Mouse (Mus musculus) gastrocnemius, adult 2 months (tissue): ENCODE measurements around the gene Arhgap42. TPM values are rescaled to one million over a fixed set of nuclear protein-coding genes. Genes with fewer than 3 reads are reported as not detected.
A peak's percentile ranks its signal among the peaks of the same experiment; 100 is the strongest.

Experiments
- DNase-seq: peaks from one replicate; pipeline ENCODE4 v3.0.0; 2022
- H3K27ac ChIP-seq: fragments of 200-600 bp; 2 replicates; pipeline ENCODE4 v1.8.1; 2022; ENCODE audit warnings: mild to moderate bottlenecking
- H3K4me3 ChIP-seq: fragments of 200-600 bp; 2 replicates; pipeline ENCODE4 v1.8.1; 2022; ENCODE audit warnings: mild to moderate bottlenecking, moderate library complexity
- CTCF ChIP-seq: fragments of 200-600 bp; IDR thresholded peaks from 2 replicates; pipeline ENCODE4 v1.8.1; 2022; ENCODE audit warnings: antibody characterized with exemption, mild to moderate bottlenecking, moderate library complexity
- intact Hi-C: fragments of 180-260 bp; cut with DNase I; formaldehyde crosslinking; loops from one replicate; pipeline ENCODE4 v1.15.1; 2025
- total RNA-seq, 2 experiments: library from RNA; stranded (reverse); gene quantifications; 2 replicates each; pipeline ENCODE4 v1.2.3; 2021

Gene Arhgap42
- total RNA-seq, 2 experiments from 2014 or later = 4.4 to 7.9 TPM

DNA sequence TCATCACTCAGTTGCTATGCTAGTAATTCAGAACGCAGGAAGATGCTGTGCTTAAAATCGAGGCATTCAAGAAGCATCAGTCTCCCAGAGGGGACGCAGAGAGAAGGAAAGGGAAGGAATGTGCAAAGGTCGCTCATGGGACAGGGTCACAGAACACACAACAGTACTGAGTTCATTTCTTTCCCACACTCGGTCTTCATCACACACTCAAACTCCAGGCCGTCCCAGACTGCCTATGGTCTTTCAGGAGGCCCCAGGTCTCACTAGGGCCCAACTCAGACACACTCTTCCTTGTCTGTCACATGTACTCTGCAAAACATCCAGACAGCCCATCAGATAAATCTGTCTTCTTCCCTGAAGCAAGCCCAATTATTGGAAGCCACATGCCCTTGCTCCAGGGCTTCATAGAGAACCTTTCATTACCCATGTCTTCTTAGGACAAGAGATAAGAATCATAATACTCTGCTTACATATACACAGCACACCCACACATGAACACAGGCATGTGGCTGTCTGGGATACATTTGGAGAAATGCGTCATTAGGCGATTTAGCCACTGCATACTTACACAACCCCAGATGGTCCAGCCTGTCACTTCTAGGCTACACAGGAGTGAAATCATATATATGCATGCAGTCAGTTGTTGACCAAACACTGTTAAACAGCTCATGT is 39.6 kb downstream of the Arhgap42 start:
- H3K27ac ChIP-seq = peak overlapping the region; percentile 72
- TF ChIP-seq CTCF = no peak
- DNase-seq = no peak
- H3K4me3 ChIP-seq = no peak overlapping the region
- intact Hi-C loops = no loop called here

DNA sequence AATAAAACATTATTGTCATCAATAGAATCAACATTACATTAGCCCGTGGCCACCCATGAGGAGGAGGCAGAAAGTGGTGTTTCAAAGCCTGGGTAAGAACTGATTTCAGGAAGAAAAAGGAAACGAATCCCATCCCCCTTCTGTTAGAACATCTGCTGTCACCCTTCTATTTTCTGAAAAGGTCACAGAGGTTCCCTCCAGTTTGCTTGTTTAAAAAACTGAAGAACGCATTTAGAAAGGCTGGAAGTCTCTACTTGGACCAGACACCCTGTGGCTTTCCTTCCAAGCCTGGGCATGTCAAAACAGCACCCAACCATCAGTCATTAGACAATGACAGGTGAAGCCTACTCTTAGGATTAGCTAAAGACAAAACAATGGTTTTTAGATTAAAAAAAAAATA is 40.3 kb downstream of the Arhgap42 start:
- DNase-seq = no peak
- no peak for TF ChIP-seq CTCF
- Histone ChIP-seq H3K27ac (peak overlapping the region; percentile 72), H3K4me3 (no peak overlapping the region)
- intact Hi-C loops = no loop called here

DNA sequence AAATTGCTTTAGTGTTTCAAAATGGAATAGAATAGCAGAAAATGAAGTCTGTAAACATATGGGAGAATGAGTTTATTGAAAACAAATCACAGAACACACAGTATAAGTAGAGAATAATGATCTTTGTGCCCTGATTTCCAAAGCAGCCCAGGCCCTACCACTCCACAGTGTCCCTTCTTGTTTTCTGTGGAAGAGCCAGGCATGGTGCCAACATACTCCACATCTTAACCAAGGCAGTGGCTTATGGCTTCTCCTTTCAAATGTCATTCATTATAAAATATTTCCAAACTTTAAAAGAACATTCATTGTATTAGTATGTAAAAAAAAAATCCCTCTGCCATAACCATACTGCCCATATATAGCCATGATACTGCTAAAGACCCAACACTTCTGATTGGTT is 42.9 kb downstream of the Arhgap42 start:
- intact Hi-C loops = no loop called here
- Histone ChIP-seq H3K27ac (no peak overlapping the region), H3K4me3 (no peak overlapping the region)
- no peak for DNase-seq
- TF ChIP-seq CTCF = no peak

DNA sequence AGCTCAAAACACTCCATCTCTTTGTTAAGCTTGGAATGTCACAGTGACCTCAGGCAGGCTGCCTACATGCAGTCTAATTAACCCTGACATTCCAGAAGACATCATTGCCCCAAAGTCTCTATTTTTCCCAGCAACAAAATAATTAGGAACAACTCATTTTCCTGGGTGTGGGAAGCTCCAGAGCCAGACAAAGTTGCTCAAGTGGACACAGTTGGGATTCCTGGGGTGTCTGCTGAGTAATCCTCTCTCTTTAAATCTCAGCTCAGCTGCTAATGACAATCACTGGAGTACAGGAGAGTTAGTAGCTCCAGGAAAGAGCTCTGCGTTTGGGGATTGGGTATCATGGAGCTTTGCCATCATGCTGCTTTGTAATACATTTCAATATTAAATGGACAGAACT is 44.4 kb downstream of the Arhgap42 start:
- intact Hi-C loops = no loop called here
- TF ChIP-seq CTCF = no peak
- no peak overlapping the region for H3K4me3 ChIP-seq
- peak overlapping the region; percentile 44 for H3K27ac ChIP-seq
- no peak for DNase-seq

DNA sequence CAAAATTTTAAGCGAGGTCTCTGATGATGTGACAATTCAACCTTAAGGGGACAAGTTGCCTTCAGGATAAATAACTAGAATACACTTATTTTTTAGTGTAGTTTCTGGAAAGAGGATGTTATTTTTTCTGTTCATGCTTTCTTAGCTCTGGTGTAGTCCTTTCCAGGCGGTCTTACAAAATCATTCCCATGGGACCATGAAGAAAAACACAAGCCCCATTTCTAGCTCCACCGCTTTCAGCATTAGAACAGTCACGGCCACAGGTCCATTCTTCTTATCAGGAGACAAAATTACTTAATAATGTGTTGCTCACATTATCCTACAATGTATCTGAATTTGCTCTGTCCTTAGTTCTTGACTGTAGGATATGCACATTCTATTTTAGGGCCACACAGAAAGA is 46.2 kb downstream of the Arhgap42 start:
- Histone ChIP-seq H3K27ac (peak overlapping the region; percentile 48), H3K4me3 (no peak overlapping the region)
- no peak for TF ChIP-seq CTCF
- intact Hi-C loops = no loop called here
- no peak for DNase-seq

GRCm38 (mm10) chr9:9190835-9191234 is 48.1 kb downstream of the Arhgap42 start:
- no peak overlapping the region for H3K27ac ChIP-seq
- H3K4me3 ChIP-seq = no peak overlapping the region
- TF ChIP-seq CTCF = no peak
- intact Hi-C loops = no loop called here
- no peak for DNase-seq

DNA sequence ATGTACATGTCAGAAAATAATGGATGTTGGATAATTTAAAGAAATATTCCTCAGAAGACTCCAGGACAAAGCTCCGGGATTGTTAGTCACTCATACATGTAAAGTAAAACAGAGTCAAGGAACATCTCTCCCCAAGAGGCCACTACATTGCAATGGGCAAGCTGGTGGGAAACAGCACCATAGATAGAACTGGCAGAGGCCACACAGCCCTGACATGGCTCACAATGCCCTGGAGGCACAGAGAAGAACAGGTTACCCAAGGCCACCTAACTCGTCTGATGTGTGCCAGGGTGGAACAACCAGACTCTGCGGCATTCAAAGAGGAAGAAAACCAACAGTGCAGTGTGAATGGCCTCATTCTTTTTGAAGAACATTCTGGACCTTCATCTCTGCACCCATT is 50.7 kb downstream of the Arhgap42 start:
- no peak overlapping the region for H3K4me3 ChIP-seq
- intact Hi-C loops = loop anchor here (5.0 kb wide), 1 partner anchor 61 kb away; no protein-coding TSS in a partner anchor
- no peak for TF ChIP-seq CTCF
- H3K27ac ChIP-seq = peak overlapping the region; percentile 52
- no peak for DNase-seq

- DNase-seq = no peak
- H3K27ac ChIP-seq = no peak overlapping the region
- no peak for TF ChIP-seq CTCF
- no peak overlapping the region for H3K4me3 ChIP-seq
- intact Hi-C loops = no loop called here
These were observed 61.2 kb downstream of the Arhgap42 start for GRCm38 (mm10) chr9:9177745-9178144.

DNA sequence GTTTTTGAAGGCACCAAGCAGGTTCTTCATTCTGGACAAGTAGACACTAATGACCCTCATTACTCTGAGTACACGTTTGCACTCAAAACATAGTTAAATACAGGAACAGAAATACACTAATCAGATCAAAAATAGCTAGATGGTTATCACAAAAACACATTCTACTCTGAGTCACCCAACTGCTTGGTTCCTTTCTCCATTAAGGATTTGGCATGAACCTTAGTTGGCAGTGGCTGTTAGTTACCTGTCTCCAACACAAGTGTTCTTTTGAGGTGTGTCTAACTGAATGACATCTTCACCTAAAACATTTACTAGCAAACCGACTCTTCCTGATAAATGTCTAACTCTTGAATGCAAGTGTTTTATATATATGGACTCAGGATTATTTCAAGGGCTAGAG is 64.0 kb downstream of the Arhgap42 start:
- no peak for DNase-seq
- intact Hi-C loops = no loop called here
- H3K27ac ChIP-seq = no peak overlapping the region
- no peak overlapping the region for H3K4me3 ChIP-seq
- no peak for TF ChIP-seq CTCF

DNA sequence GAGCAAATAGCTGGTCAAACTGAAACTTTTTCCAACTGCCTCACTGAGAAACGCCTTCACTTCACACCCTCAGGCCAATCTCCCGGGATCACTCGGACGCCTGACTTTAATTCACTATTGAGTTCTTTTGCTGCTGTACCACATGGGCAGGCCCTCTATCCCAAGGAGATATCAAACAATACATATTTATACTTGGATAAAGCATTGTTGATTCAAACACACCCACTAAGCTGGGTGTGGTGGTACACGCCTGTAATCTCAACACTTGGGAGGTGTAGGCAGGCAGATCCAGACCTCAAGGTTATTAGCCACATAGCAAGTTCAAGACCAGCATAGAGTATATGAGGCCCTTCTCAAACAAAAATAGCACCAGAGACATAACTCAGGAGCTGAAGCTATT is 64.7 kb downstream of the Arhgap42 start:
- H3K4me3 ChIP-seq = no peak overlapping the region
- DNase-seq = no peak
- no peak overlapping the region for H3K27ac ChIP-seq
- no peak for TF ChIP-seq CTCF
- intact Hi-C loops = no loop called here

DNA sequence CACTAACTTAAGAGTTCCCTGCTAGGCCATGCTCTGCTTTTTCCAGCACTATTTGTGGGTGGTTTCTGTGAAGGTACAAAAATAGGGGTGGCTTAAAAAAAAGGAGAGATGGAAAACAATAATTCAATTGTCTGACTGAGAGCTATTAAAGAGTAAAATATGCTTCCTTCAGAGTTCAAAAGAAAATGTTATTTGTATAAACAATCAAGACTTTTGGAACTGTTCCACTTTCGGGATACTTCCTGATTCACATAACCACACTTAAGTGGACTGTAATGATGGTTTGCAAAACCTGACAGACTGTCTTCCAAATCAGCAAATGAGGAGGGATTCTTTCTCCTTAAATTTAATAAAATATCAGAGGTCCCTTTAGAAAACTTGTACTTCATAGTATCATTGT is 65.8 kb downstream of the Arhgap42 start:
- DNase-seq = no peak
- Histone ChIP-seq H3K27ac (peak overlapping the region; percentile 56; the same call in 1 of the 2 replicates), H3K4me3 (no peak overlapping the region)
- no peak for TF ChIP-seq CTCF
- intact Hi-C loops = no loop called here

DNA sequence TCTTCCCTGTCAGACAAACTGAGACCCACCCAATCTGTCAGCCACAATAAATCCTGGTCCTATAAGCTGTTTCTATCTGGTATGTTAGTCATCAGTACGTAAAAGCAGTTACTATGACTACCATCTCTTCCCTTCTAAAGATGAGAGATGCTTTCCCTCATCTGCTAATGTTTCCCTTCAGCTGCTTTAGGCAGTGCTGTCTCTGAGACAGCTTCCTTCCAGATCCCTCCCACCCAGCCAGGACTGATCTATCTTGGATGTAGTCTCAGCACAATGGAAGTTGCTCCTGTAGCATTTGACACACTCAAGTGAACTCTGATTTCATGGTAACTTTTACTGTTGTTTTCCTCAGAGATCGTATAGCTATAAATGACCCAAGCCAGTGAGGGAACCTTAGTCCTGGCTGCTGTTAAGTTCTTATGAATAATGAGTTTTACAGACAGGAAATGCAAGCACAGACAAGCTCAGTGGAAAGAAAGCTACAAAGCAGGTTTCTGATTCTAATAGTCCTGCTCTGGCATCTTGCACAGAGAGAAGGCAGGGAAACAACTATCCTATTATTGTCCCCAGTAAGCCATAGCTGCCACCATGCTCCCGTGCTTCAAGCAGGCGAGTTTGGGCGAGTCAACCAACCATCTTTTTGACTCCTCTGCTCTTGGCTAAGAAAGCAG is 67.6 kb downstream of the Arhgap42 start:
- Histone ChIP-seq H3K27ac (peak overlapping the region; percentile 61), H3K4me3 (no peak overlapping the region)
- TF ChIP-seq CTCF = no peak
- DNase-seq = no peak
- intact Hi-C loops = no loop called here

- no peak for TF ChIP-seq CTCF
- H3K4me3 ChIP-seq = no peak overlapping the region
- intact Hi-C loops = no loop called here
- H3K27ac ChIP-seq = peak overlapping the region; percentile 52
- peak; percentile 51 for DNase-seq
These were observed 73.2 kb downstream of the Arhgap42 start for GRCm38 (mm10) chr9:9165641-9166063.

- Histone ChIP-seq H3K27ac (no peak overlapping the region), H3K4me3 (no peak overlapping the region)
- DNase-seq = no peak
- no peak for TF ChIP-seq CTCF
- intact Hi-C loops = no loop called here
These were observed 78.2 kb downstream of the Arhgap42 start for GRCm38 (mm10) chr9:9160736-9161135.
